In genomic region chr5:30343886-30344285, GRCm38 (mm10) we compare ENCODE assay signal across 8 mouse cellular contexts.
"Had no signal": no experiment of that assay in that cellular context is flagged by ENCODE, and none has a peak within 500 bp of the region (broad histone marks: within the 10 kb centered on the region; RNA-seq: fewer than 3 reads in every experiment).

No protein-coding gene starts in this region.

- H3K4me2 ChIP-seq: liver, embryonic 13.5 days had no signal

- H3K9ac ChIP-seq: intestine, embryonic 15.5 days; liver, embryonic 13.5 days; liver, postnatal 0 days; midbrain, embryonic 13.5 days had no signal

- H3K27me3 ChIP-seq: intestine, embryonic 15.5 days had no signal

- H3K9me3 ChIP-seq: intestine, embryonic 15.5 days; limb, embryonic 10.5 days; liver, embryonic 13.5 days; midbrain, embryonic 13.5 days had no signal

- DNase-seq: right cerebral cortex, postnatal 25 days had no signal

- H3K4me3 ChIP-seq: intestine, embryonic 15.5 days; layer of hippocampus, adult 2 months; liver, embryonic 13.5 days; midbrain, embryonic 13.5 days had no signal

- H3K36me3 ChIP-seq: intestine, embryonic 15.5 days; limb, embryonic 10.5 days; liver, embryonic 13.5 days; midbrain, embryonic 13.5 days had no signal

- H3K27ac ChIP-seq: intestine, embryonic 15.5 days; layer of hippocampus, adult 2 months; limb, embryonic 10.5 days; liver, embryonic 13.5 days; macrophage; midbrain, embryonic 13.5 days had no signal
